Mouse (Mus musculus): ENCODE measurements at regions not wholly inside any gene's neighbourhood (a gene's known extent, or its start where the extent isn't known, plus 50 kb on each side); places are given as distances from the start of the nearest gene placed in this dataset.
A peak's percentile ranks its signal among the peaks of the same experiment; 100 is the strongest.

DNA sequence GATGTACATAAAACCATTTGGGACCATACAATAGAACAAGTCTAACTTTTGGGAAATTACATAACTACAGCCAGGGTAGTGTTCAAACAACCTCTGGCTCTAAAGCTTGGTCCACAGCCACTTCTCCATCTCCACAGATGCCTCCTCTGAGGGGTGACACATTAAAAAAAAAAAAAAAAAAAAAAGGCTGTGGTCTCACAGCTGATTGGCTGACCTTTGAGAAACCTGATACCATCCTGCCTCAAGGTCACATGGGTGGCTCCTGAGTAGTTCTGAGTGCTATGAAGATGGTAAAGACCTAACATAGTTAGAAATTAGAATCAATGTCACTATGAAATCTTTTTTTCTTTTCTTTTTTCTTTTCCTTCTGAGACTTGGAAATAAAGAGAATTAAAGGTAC lies 102.4 kb downstream of the Tmem182 start:
- H3K79me2 ChIP-seq (ENCODE audit: control insufficient read depth, insufficient read depth, low read length, poor library complexity), result no peaks in the 10 kb centered on the region
- DNase-seq (ENCODE audit: low read depth, low spot score), result no peak
- H3K27me3 ChIP-seq (ENCODE audit: control insufficient read depth in 1 of 2, insufficient read depth in 2 of 2, low read length in 2 of 2), result no peaks in the 10 kb centered on the region
- no peaks in the 10 kb centered on the region for H3K36me3 ChIP-seq (ENCODE audit: control insufficient read depth in 1 of 2, insufficient read depth in 2 of 2, low read length in 2 of 2)
- no peak for TF ChIP-seq ZKSCAN1 (IDR thresholded peaks at IDR 0.05; ENCODE audit: low read depth, low read length)
- TF ChIP-seq JUND (IDR thresholded peaks at IDR 0.05; ENCODE audit: low read depth, low read length), result no peak
- TF ChIP-seq ZNF384 (IDR thresholded peaks at IDR 0.05; ENCODE audit: low read depth, low read length), result no peak
- TF ChIP-seq POLR2AphosphoS2 (IDR thresholded peaks at IDR 0.05; ENCODE audit: low read length), result no peak
- TF ChIP-seq NRF1 (IDR thresholded peaks at IDR 0.05; ENCODE audit: insufficient read depth, low read depth, low read length, poor library complexity, severe bottlenecking), result no peak
- H3K9me3 ChIP-seq (replicated peaks; ENCODE audit: insufficient read depth, low read length), result no peaks in the 10 kb centered on the region
- H3K9ac ChIP-seq (ENCODE audit: control insufficient read depth, low read depth, low read length, poor library complexity, severe bottlenecking), result no peak overlapping the region
- H3K27ac ChIP-seq (ENCODE audit: control insufficient read depth, low read depth, low read length), result no peak overlapping the region
- no peak overlapping the region for H3K4me3 ChIP-seq (ENCODE audit: control insufficient read depth in 1 of 2, insufficient read depth in 1 of 2, low read depth in 2 of 2, low read length in 2 of 2)
- H3K4me1 ChIP-seq (ENCODE audit: control insufficient read depth in 1 of 2, insufficient read depth in 2 of 2, low read length in 2 of 2), result no peaks in the 10 kb centered on the region

- no peaks in the 10 kb centered on the region for H3K36me3 ChIP-seq (ENCODE audit: control insufficient read depth in 1 of 2, insufficient read depth in 2 of 2, low read length in 2 of 2)
- no peaks in the 10 kb centered on the region for H3K4me1 ChIP-seq (ENCODE audit: control insufficient read depth in 1 of 2, insufficient read depth in 2 of 2, low read length in 2 of 2)
- no peak overlapping the region for H3K9ac ChIP-seq (ENCODE audit: control insufficient read depth, low read depth, low read length, poor library complexity, severe bottlenecking)
- no peaks in the 10 kb centered on the region for H3K79me2 ChIP-seq (ENCODE audit: control insufficient read depth, insufficient read depth, low read length, poor library complexity)
- no peak overlapping the region for H3K27ac ChIP-seq (ENCODE audit: control insufficient read depth, low read depth, low read length)
- H3K27me3 ChIP-seq (ENCODE audit: control insufficient read depth in 1 of 2, insufficient read depth in 2 of 2, low read length in 2 of 2), result no peaks in the 10 kb centered on the region
- no peak overlapping the region for H3K4me3 ChIP-seq (ENCODE audit: control insufficient read depth in 1 of 2, insufficient read depth in 1 of 2, low read depth in 2 of 2, low read length in 2 of 2)
- TF ChIP-seq ELF1 (IDR thresholded peaks at IDR 0.05; ENCODE audit: low read depth, low read length) (no peak), KAT2A (conservative IDR thresholded peaks at IDR 0.05; ENCODE audit: low read depth, low read length) (no peak), ZC3H11A (IDR thresholded peaks at IDR 0.05; ENCODE audit: low read depth, low read length) (no peak), SIN3A (IDR thresholded peaks at IDR 0.05; ENCODE audit: low read length) (no peak)
- DNase-seq (ENCODE audit: low read depth, low spot score), result peak; percentile 2
- H3K9me3 ChIP-seq (replicated peaks; ENCODE audit: insufficient read depth, low read length), result no peaks in the 10 kb centered on the region
Measured at GRCm38 (mm10) chr1:40913591-40913990, 108.2 kb downstream of the Tmem182 start.

- TF ChIP-seq MXI1 (IDR thresholded peaks at IDR 0.05; ENCODE audit: low read depth, low read length), result no peak
- TF ChIP-seq EP300 (IDR thresholded peaks at IDR 0.05; ENCODE audit: low read depth in 1 of 2, low read length in 2 of 2), result no peak
- TF ChIP-seq HCFC1 (IDR thresholded peaks at IDR 0.05; ENCODE audit: low read depth, low read length), result no peak
- no peak for TF ChIP-seq MYC (IDR thresholded peaks at IDR 0.05; ENCODE audit: low read depth, low read length)
- no peak for TF ChIP-seq SIN3A (IDR thresholded peaks at IDR 0.05; ENCODE audit: low read length)
- no peak for TF ChIP-seq ZMIZ1 (IDR thresholded peaks at IDR 0.05; ENCODE audit: low read depth, low read length)
- TF ChIP-seq TBP (IDR thresholded peaks at IDR 0.05; ENCODE audit: low read depth, low read length), result no peak
- TF ChIP-seq E2F4 (IDR thresholded peaks at IDR 0.05; ENCODE audit: borderline replicate concordance, low read depth, low read length), result no peak
- no peak for TF ChIP-seq USF1 (IDR thresholded peaks at IDR 0.05; ENCODE audit: low read depth, low read length)
- no peak for TF ChIP-seq CTCF (IDR thresholded peaks at IDR 0.05 in 2 of 3, conservative IDR thresholded peaks at IDR 0.05 in 1 of 3; ENCODE audit: control insufficient read depth in 1 of 3, insufficient read depth in 1 of 3, low read depth in 2 of 3, low read length in 3 of 3, poor library complexity in 1 of 3, severe bottlenecking in 1 of 3)
- no peak for TF ChIP-seq MAZ (IDR thresholded peaks at IDR 0.05; ENCODE audit: low read depth, low read length)
- TF ChIP-seq GABPA (IDR thresholded peaks at IDR 0.05; ENCODE audit: low read depth, low read length), result no peak
- TF ChIP-seq ETS1 (IDR thresholded peaks at IDR 0.05; ENCODE audit: low read depth, low read length), result no peak
- TF ChIP-seq SMC3 (IDR thresholded peaks at IDR 0.05; ENCODE audit: low read depth, low read length), result no peak
- TF ChIP-seq MYB (IDR thresholded peaks at IDR 0.05; ENCODE audit: low read depth, low read length), result no peak
Measured at GRCm38 (mm10) chr1:40924271-40924670, 118.9 kb downstream of the Tmem182 start.

More at GRCm38 (mm10) chr1:40924271-40924670, 118.9 kb downstream of the Tmem182 start:
- H3K27me3 ChIP-seq (ENCODE audit: control insufficient read depth in 1 of 2, insufficient read depth in 2 of 2, low read length in 2 of 2), result no peaks in the 10 kb centered on the region
- H3K79me2 ChIP-seq (ENCODE audit: control insufficient read depth, insufficient read depth, low read length, poor library complexity), result no peaks in the 10 kb centered on the region
- H3K4me1 ChIP-seq (ENCODE audit: control insufficient read depth in 1 of 2, insufficient read depth in 2 of 2, low read length in 2 of 2), result no peaks in the 10 kb centered on the region
- no peak for DNase-seq (ENCODE audit: low read depth, low spot score)
- no peaks in the 10 kb centered on the region for H3K36me3 ChIP-seq (ENCODE audit: control insufficient read depth in 1 of 2, insufficient read depth in 2 of 2, low read length in 2 of 2)
- H3K4me3 ChIP-seq (ENCODE audit: control insufficient read depth in 1 of 2, insufficient read depth in 1 of 2, low read depth in 2 of 2, low read length in 2 of 2), result no peak overlapping the region
- no peak overlapping the region for H3K9ac ChIP-seq (ENCODE audit: control insufficient read depth, low read depth, low read length, poor library complexity, severe bottlenecking)
- no peak overlapping the region for H3K27ac ChIP-seq (ENCODE audit: control insufficient read depth, low read depth, low read length)
- H3K9me3 ChIP-seq (replicated peaks; ENCODE audit: insufficient read depth, low read length), result no peaks in the 10 kb centered on the region
